Mouse (Mus musculus): ENCODE measurements around the gene Dnm1. TPM values are rescaled to one million over a fixed set of nuclear protein-coding genes. Genes with fewer than 3 reads are reported as not detected.

The Dnm1 gene
- polyA plus RNA-seq, 1 experiment from 2014 or later, result 29.1 TPM

- no peak overlapping the region for H3K9ac ChIP-seq (replicated peaks)
- H3K36me3 ChIP-seq, result no peaks in the 10 kb centered on the region
- H3K27ac ChIP-seq (replicated peaks), result no peak overlapping the region
- WGBS, result 82% methylated on average over 6 of the region's 6 CpGs
- no peaks in the 10 kb centered on the region for H3K9me3 ChIP-seq
- H3K4me3 ChIP-seq, result no peak overlapping the region
- no peak overlapping the region for H3K4me2 ChIP-seq (replicated peaks)
- H3K27me3 ChIP-seq, result no peaks in the 10 kb centered on the region
- peaks cover 25% of the 10 kb centered on the region for H3K4me1 ChIP-seq
- ATAC-seq (replicated peaks), result no peak
Measured at GRCm38 (mm10) chr2:32347019-32347418, 6.1 kb downstream of the Dnm1 start.

- no peak overlapping the region for H3K9ac ChIP-seq (replicated peaks)
- no peak for ATAC-seq (replicated peaks)
- H3K4me2 ChIP-seq (replicated peaks), result no peak overlapping the region
- no peaks in the 10 kb centered on the region for H3K36me3 ChIP-seq
- no peaks in the 10 kb centered on the region for H3K27me3 ChIP-seq
- WGBS, result 56% methylated on average over 14 of the region's 14 CpGs
- peaks cover 16% of the 10 kb centered on the region for H3K4me1 ChIP-seq
- no peak overlapping the region for H3K27ac ChIP-seq (replicated peaks)
- no peak overlapping the region for H3K4me3 ChIP-seq
- H3K9me3 ChIP-seq, result no peaks in the 10 kb centered on the region
Measured at GRCm38 (mm10) chr2:32344598-32345321, 8.4 kb downstream of the Dnm1 start.

GRCm38 (mm10) chr2:32344056-32344455 is 9.1 kb downstream of the Dnm1 start:
- Histone ChIP-seq H3K4me1 (peaks cover 16% of the 10 kb centered on the region), H3K27me3 (no peaks in the 10 kb centered on the region), H3K9ac (replicated peaks) (no peak overlapping the region), H3K4me2 (replicated peaks) (no peak overlapping the region), H3K4me3 (no peak overlapping the region), H3K9me3 (no peaks in the 10 kb centered on the region), H3K27ac (replicated peaks) (no peak overlapping the region), H3K36me3 (no peaks in the 10 kb centered on the region)
- ATAC-seq (replicated peaks), result no peak
- WGBS, result 60% methylated on average over 10 of the region's 10 CpGs

GRCm38 (mm10) chr2:32343351-32343671 is 9.8 kb downstream of the Dnm1 start:
- ATAC-seq (replicated peaks), result no peak
- H3K36me3 ChIP-seq, result no peaks in the 10 kb centered on the region
- no peak overlapping the region for H3K4me3 ChIP-seq
- H3K27ac ChIP-seq (replicated peaks), result peak overlapping the region; percentile 45; the same call in 1 of the 2 replicates
- peaks cover 16% of the 10 kb centered on the region for H3K4me1 ChIP-seq
- H3K9ac ChIP-seq (replicated peaks), result no peak overlapping the region
- H3K4me2 ChIP-seq (replicated peaks), result no peak overlapping the region
- 97% methylated on average over 2 of the region's 2 CpGs for WGBS
- no peaks in the 10 kb centered on the region for H3K27me3 ChIP-seq
- no peaks in the 10 kb centered on the region for H3K9me3 ChIP-seq

GRCm38 (mm10) chr2:32342539-32343350 is 10.4 kb downstream of the Dnm1 start:
- peak overlapping the region; percentile 45 for H3K27ac ChIP-seq (replicated peaks)
- no peaks in the 10 kb centered on the region for H3K9me3 ChIP-seq
- no peak; the same call in 1 of the 2 replicates for ATAC-seq (replicated peaks)
- H3K4me1 ChIP-seq, result peaks cover 16% of the 10 kb centered on the region
- WGBS, result 67% methylated on average over 6 of the region's 6 CpGs
- no peaks in the 10 kb centered on the region; the same call in 1 of the 2 replicates for H3K36me3 ChIP-seq
- no peak overlapping the region for H3K9ac ChIP-seq (replicated peaks)
- no peak overlapping the region for H3K4me3 ChIP-seq
- no peaks in the 10 kb centered on the region for H3K27me3 ChIP-seq
- H3K4me2 ChIP-seq (replicated peaks), result no peak overlapping the region

GRCm38 (mm10) chr2:32342039-32342438 is 11.1 kb downstream of the Dnm1 start:
- no peak for ATAC-seq (replicated peaks)
- no peak overlapping the region for H3K27ac ChIP-seq (replicated peaks)
- peaks cover 16% of the 10 kb centered on the region for H3K4me1 ChIP-seq
- H3K9ac ChIP-seq (replicated peaks), result no peak overlapping the region
- H3K9me3 ChIP-seq, result no peaks in the 10 kb centered on the region
- H3K4me3 ChIP-seq, result no peak overlapping the region
- no peak overlapping the region for H3K4me2 ChIP-seq (replicated peaks)
- H3K36me3 ChIP-seq, result no peaks in the 10 kb centered on the region; the same call in 1 of the 2 replicates
- WGBS, result 91% methylated on average over 4 of the region's 4 CpGs
- H3K27me3 ChIP-seq, result no peaks in the 10 kb centered on the region

GRCm38 (mm10) chr2:32341634-32341939 is 11.6 kb downstream of the Dnm1 start:
- Histone ChIP-seq H3K9ac (replicated peaks) (no peak overlapping the region), H3K9me3 (no peaks in the 10 kb centered on the region), H3K4me2 (replicated peaks) (no peak overlapping the region), H3K36me3 (no peaks in the 10 kb centered on the region; the same call in 1 of the 2 replicates), H3K4me1 (peaks cover 16% of the 10 kb centered on the region), H3K27me3 (no peaks in the 10 kb centered on the region), H3K4me3 (no peak overlapping the region), H3K27ac (replicated peaks) (no peak overlapping the region)
- no peak for ATAC-seq (replicated peaks)
- 91% methylated on average over 4 of the region's 4 CpGs for WGBS

- no peaks in the 10 kb centered on the region for H3K27me3 ChIP-seq
- H3K4me1 ChIP-seq, result peaks cover 16% of the 10 kb centered on the region
- H3K36me3 ChIP-seq, result no peaks in the 10 kb centered on the region; the same call in 1 of the 2 replicates
- 83% methylated on average over 13 of the region's 13 CpGs for WGBS
- H3K9me3 ChIP-seq, result no peaks in the 10 kb centered on the region
- no peak overlapping the region for H3K9ac ChIP-seq (replicated peaks)
- H3K4me2 ChIP-seq (replicated peaks), result no peak overlapping the region
- no peak for ATAC-seq (replicated peaks)
- no peak overlapping the region for H3K4me3 ChIP-seq
- H3K27ac ChIP-seq (replicated peaks), result no peak overlapping the region
Measured at GRCm38 (mm10) chr2:32340836-32341633, 12.1 kb downstream of the Dnm1 start.

DNA sequence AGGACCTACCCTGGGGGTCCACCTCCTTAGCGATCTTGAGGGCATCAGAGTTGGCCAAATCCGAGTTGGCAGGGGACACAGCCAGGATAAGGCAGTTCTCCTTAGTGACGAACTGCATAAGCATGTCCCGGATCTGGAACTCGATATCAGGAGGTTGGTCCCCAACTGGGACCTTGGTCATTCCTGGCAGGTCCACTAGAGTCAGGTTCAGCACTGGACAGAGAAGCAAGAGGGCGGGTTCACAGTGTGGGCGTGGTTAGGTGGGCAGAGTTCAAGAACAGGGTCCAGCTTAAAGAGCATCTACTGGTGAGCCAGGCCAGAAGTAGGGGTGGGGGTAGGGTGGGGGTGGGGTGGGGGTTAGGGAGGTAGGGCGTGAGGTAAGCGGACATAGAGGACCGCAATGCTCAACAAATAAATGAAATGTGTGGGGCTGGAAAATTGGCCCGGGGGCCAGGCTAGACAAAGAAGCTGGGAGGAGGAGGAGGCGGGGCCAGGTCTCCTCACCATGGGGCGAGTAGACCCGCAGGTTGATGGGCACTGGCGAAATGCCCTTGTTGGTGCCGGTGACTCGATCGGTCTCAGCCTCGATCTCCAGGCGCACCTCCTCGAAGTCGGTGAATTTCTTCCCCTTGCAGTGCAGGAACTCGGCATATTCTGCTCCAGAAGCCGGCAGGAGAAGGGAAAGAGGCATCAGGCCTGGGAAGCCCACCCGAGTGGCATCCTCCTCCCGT is 13.1 kb downstream of the Dnm1 start:
- H3K4me2 ChIP-seq (replicated peaks), result no peak overlapping the region
- 36% methylated on average over 26 of the region's 26 CpGs for WGBS
- H3K4me3 ChIP-seq, result no peak overlapping the region
- ATAC-seq (replicated peaks), result no peak
- H3K9me3 ChIP-seq, result no peaks in the 10 kb centered on the region
- H3K27me3 ChIP-seq, result no peaks in the 10 kb centered on the region
- H3K27ac ChIP-seq (replicated peaks), result no peak overlapping the region
- no peak overlapping the region for H3K9ac ChIP-seq (replicated peaks)
- peaks cover 16% of the 10 kb centered on the region for H3K4me1 ChIP-seq
- no peaks in the 10 kb centered on the region; the same call in 1 of the 2 replicates for H3K36me3 ChIP-seq

DNA sequence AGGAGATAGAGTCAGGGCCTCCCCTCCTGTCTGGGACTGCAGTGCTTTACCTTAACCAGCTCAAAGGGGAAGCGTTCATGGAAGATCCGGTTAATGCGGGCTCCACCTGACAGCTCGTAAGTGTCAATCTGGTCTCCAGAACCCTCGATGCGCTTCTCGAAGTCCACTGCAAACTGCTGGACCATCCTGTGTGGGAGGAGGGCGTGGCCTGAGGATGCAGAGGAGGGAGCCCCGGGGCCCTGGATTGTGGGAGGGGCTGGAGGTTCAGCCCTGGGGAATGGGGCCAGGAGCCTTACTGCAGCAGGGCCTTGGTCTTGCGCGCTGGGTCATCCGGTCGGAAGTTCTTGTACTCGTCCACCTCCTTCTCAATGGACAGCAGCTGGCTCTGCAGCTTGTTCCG is 17.2 kb downstream of the Dnm1 start:
- 58% methylated on average over 15 of the region's 15 CpGs for WGBS
- no peak overlapping the region for H3K27ac ChIP-seq (replicated peaks)
- H3K36me3 ChIP-seq, result no peaks in the 10 kb centered on the region; the same call in 1 of the 2 replicates
- ATAC-seq (replicated peaks), result no peak
- no peaks in the 10 kb centered on the region for H3K4me1 ChIP-seq
- no peak overlapping the region for H3K4me3 ChIP-seq
- no peak overlapping the region for H3K4me2 ChIP-seq (replicated peaks)
- no peaks in the 10 kb centered on the region for H3K27me3 ChIP-seq
- H3K9ac ChIP-seq (replicated peaks), result no peak overlapping the region
- H3K9me3 ChIP-seq, result no peaks in the 10 kb centered on the region

DNA sequence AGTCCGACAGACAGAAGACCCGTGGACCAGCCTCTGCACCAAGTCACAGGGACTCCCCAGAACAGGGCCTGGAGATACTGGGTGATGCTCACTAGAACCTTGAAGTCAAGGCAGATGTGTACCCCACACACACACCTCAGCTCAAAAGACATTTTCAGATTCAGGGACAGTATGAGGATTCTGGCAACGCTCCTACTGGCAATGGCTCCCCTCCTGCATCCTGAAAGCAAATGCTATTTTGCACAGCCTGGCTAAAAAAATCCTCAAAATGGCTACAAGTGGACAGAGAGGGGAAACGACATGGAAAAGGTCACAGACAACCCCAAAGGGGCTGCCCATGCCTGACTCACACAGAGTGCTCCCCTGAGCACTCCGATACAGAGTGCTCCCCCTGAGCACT is 21.0 kb downstream of the Dnm1 start:
- 86% methylated on average over 5 of the region's 5 CpGs for whole genome bisulfite sequencing
- Histone ChIP-seq H3K27ac (replicated peaks) (no peak overlapping the region), H3K36me3 (no peaks in the 10 kb centered on the region; the same call in 1 of the 2 replicates), H3K27me3 (no peaks in the 10 kb centered on the region), H3K4me2 (replicated peaks) (no peak overlapping the region), H3K9me3 (no peaks in the 10 kb centered on the region), H3K4me1 (no peaks in the 10 kb centered on the region), H3K9ac (replicated peaks) (no peak overlapping the region), H3K4me3 (no peak overlapping the region)
- no peak for ATAC-seq (replicated peaks)

Measured in forebrain, embryonic 15.5 days (tissue).